Mouse (Mus musculus) liver, embryonic 11.5 days (tissue): ENCODE data around the gene Sphk1. TPM values are rescaled to one million over a fixed set of nuclear protein-coding genes. Genes with fewer than 3 reads are reported as not detected.

Experiments
- ATAC-seq: fragments of 200-750 bp; cut with Nextera tagmentation; replicated peaks from 2 replicates; pipeline ENCODE4 v1.8.0; 2017; ENCODE audit warnings: moderate number of reproducible peaks, mild to moderate bottlenecking, moderate TSS enrichment, moderate library complexity; ENCODE audit not compliant: low FRiP score
- DNase-seq: peaks from one replicate; pipeline ENCODE4 v3.0.0-alpha.2; 2017; ENCODE audit warnings: low spot score
- H3K27ac ChIP-seq: fragments of 300-500 bp; sonication (generic); 2 replicates; pipeline ENCODE4 v1.5.1; 2014; ENCODE audit warnings: mild to moderate bottlenecking, low read depth, low read length, control low read depth
- H3K27me3 ChIP-seq: fragments of 300-500 bp; sonication (generic); replicated peaks from 2 replicates; pipeline ENCODE4 v1.6.1; 2014; ENCODE audit warnings: low read length, mixed read lengths; ENCODE audit not compliant: control insufficient read depth, insufficient read depth
- H3K36me3 ChIP-seq: fragments of 300-500 bp; sonication (generic); 2 replicates; pipeline ENCODE4 v1.6.1; 2014; ENCODE audit warnings: mild to moderate bottlenecking, low read length, moderate library complexity, mixed read lengths; ENCODE audit not compliant: control insufficient read depth, insufficient read depth
- H3K4me1 ChIP-seq: fragments of 300-500 bp; sonication (generic); replicated peaks from 2 replicates; pipeline ENCODE4 v1.6.1; 2014; ENCODE audit warnings: low read length, mixed read lengths; ENCODE audit not compliant: control insufficient read depth, insufficient read depth
- H3K4me2 ChIP-seq: fragments of 300-500 bp; sonication (generic); 2 replicates; pipeline ENCODE4 v1.6.1; 2014; ENCODE audit warnings: mild to moderate bottlenecking, control low read depth, moderate library complexity
- H3K4me3 ChIP-seq: fragments of 300-500 bp; sonication (generic); 2 replicates; pipeline ENCODE4 v1.5.1; 2014; ENCODE audit warnings: low read depth, low read length, control low read depth
- H3K9ac ChIP-seq: fragments of 300-500 bp; sonication (generic); 2 replicates; pipeline ENCODE4 v1.6.1; 2014; ENCODE audit warnings: low read depth, low read length, control low read depth
- H3K9me3 ChIP-seq: fragments of 300-500 bp; sonication (generic); 2 replicates; pipeline ENCODE4 v1.6.1; 2016; ENCODE audit warnings: low read length, inconsistent platforms, mixed read lengths; ENCODE audit not compliant: control insufficient read depth
- WGBS: fragments of 180-500 bp; shearing (Covaris S2); extraction: QIAGEN DNeasy Blood & Tissue Kit; methylation state at CpG from one replicate; pipeline ENCODE4 v1.1.7; 2014; 5-methylcytosine and 5-hydroxymethylcytosine counted together
- polyA plus RNA-seq: library from polyadenylated mRNA; unstranded; fragments of >200 nt; fragmentation: Nextera tagmentation; extraction: Ambion mirVana; gene quantifications from 2 replicates; pipeline ENCODE4 v1.2.1, GENCODE M21; 2014

Gene Sphk1
- polyA plus RNA-seq, 1 experiment from 2014 or later: 44.1 TPM

DNA sequence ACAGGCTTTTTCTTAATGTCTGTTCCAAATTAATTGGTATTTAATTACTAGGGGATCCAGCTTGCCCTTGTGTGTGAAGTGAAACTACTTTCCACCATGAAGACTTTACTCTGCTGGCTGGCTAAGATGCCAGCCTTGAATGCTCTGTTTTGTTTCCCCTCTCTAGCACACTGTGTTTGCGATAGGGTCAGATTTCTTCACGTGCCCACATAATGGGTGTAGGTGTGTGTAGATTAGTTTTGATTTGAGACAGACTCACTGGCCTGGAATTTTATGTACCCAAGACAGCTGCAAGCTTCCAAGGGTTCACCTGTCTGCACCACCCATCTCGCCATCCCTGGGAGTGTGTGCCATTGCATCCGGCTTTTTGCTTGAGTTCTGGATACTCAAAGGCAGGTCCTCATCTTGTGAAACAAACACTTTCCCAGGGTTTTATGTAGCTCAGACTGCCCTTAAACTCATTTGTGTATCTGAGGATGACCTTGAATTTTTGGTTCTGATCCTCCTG, 17.1 kb upstream of the Sphk1 start:
- ATAC-seq: no peak
- no peaks in the 10 kb centered on the region for H3K36me3 ChIP-seq
- peaks cover 8% of the 10 kb centered on the region for H3K27me3 ChIP-seq
- no peak overlapping the region for H3K9ac ChIP-seq
- no peaks in the 10 kb centered on the region for H3K9me3 ChIP-seq
- WGBS: 82% methylated on average over 4 of the region's 4 CpGs
- DNase-seq: no peak
- peaks cover 6% of the 10 kb centered on the region; the same call in 1 of the 2 replicates for H3K4me1 ChIP-seq
- no peak overlapping the region for H3K4me2 ChIP-seq
- H3K27ac ChIP-seq: no peak overlapping the region
- no peak overlapping the region for H3K4me3 ChIP-seq

DNA sequence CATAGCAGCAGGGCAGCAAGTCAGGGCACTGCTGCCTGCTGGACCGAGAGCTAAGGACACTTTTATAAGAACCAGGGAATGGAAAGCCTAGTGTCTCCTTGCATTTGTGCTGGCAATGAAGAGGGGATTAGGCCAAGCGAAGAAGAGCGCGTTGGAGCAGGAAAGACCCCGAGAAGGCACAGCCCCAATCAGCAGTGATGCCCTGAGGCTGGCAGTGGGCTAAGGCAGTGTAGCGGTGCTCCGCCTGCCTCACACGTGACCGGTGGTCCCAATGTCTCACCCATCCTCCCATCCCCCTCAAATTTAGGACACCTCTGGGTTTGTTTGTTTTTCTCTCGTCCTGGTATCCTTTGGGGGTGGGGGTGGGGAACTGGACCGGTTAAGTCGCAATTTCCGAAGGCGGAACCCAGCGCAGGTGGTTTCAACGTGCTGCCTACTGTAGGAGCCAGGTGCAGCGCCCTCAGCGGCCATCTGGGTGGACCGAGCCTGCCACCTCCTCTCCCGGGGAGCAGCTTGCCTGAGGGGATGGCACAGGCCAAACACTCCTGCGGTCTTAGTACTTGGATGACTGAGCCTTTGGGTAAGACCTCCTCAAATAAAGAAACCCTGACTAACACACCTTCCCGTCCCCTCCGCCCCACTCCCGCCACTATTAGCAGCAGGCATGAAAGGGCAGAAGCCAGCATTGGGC, 15.2 kb upstream of the Sphk1 start:
- H3K36me3 ChIP-seq: no peaks in the 10 kb centered on the region
- H3K4me1 ChIP-seq: peaks cover 6% of the 10 kb centered on the region; the same call in 1 of the 2 replicates
- H3K4me3 ChIP-seq: no peak overlapping the region
- no peak for ATAC-seq
- no peak overlapping the region for H3K27ac ChIP-seq
- peaks cover 8% of the 10 kb centered on the region for H3K27me3 ChIP-seq
- H3K9me3 ChIP-seq: no peaks in the 10 kb centered on the region
- H3K4me2 ChIP-seq: peak overlapping the region; percentile 7; the same call in 1 of the 2 replicates
- DNase-seq: no peak
- 28% methylated on average over 24 of the region's 24 CpGs for WGBS
- H3K9ac ChIP-seq: no peak overlapping the region

- H3K36me3 ChIP-seq: no peaks in the 10 kb centered on the region
- H3K4me2 ChIP-seq: no peak overlapping the region
- no peaks in the 10 kb centered on the region for H3K4me1 ChIP-seq
- 51% methylated on average over 8 of the region's 8 CpGs for WGBS
- DNase-seq (no peak), ATAC-seq (no peak)
- H3K27me3 ChIP-seq: peaks cover 8% of the 10 kb centered on the region
- no peaks in the 10 kb centered on the region for H3K9me3 ChIP-seq
- H3K9ac ChIP-seq: no peak overlapping the region
- no peak overlapping the region for H3K4me3 ChIP-seq
- no peak overlapping the region for H3K27ac ChIP-seq
Observed at GRCm38 (mm10) chr11:116518482-116518881, 12.2 kb upstream of the Sphk1 start.

GRCm38 (mm10) chr11:116521143-116521542, 9.6 kb upstream of the Sphk1 start:
- H3K27me3 ChIP-seq: no peaks in the 10 kb centered on the region; the same call in 1 of the 2 replicates
- DNase-seq: no peak
- no peaks in the 10 kb centered on the region for H3K36me3 ChIP-seq
- no peak overlapping the region for H3K9ac ChIP-seq
- H3K4me1 ChIP-seq: 0 out of 2 replicates have a peak, but pooled peaks cover 3% of the 10 kb centered on the region
- peak; percentile 68; the same call in 1 of the 2 replicates for ATAC-seq
- no peak overlapping the region for H3K4me2 ChIP-seq
- H3K9me3 ChIP-seq: no peaks in the 10 kb centered on the region
- WGBS: 40% methylated on average over 3 of the region's 3 CpGs
- H3K4me3 ChIP-seq: no peak overlapping the region
- H3K27ac ChIP-seq: no peak overlapping the region

DNA sequence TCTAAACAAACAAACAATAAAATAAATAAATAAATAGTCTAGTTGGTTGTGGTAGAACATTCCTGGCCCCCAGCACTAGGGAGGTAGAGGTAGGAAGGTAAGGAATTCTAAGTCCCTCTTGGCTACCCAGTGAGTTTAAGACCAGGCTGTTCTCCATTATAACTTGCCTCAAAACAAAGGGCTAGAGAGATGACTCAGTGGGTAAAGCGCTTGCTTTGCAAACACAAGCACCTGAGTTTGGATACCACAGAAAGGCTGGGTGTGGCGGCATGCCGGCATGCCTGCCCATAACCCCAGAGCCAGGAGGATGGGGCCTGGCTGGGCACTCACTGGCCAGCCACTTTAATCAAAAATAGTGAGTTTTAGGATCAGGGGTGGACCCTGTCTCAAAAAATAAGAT, 8.7 kb upstream of the Sphk1 start:
- no peak for ATAC-seq
- no peaks in the 10 kb centered on the region for H3K9me3 ChIP-seq
- no peak overlapping the region for H3K4me3 ChIP-seq
- H3K36me3 ChIP-seq: no peaks in the 10 kb centered on the region
- H3K27ac ChIP-seq: no peak overlapping the region
- 0 out of 2 replicates have a peak, but pooled peaks cover 3% of the 10 kb centered on the region for H3K4me1 ChIP-seq
- DNase-seq: no peak
- no peak overlapping the region for H3K4me2 ChIP-seq
- no peaks in the 10 kb centered on the region; the same call in none of the 2 replicates for H3K27me3 ChIP-seq
- WGBS: 76% methylated on average over 3 of the region's 3 CpGs
- no peak overlapping the region for H3K9ac ChIP-seq

DNA sequence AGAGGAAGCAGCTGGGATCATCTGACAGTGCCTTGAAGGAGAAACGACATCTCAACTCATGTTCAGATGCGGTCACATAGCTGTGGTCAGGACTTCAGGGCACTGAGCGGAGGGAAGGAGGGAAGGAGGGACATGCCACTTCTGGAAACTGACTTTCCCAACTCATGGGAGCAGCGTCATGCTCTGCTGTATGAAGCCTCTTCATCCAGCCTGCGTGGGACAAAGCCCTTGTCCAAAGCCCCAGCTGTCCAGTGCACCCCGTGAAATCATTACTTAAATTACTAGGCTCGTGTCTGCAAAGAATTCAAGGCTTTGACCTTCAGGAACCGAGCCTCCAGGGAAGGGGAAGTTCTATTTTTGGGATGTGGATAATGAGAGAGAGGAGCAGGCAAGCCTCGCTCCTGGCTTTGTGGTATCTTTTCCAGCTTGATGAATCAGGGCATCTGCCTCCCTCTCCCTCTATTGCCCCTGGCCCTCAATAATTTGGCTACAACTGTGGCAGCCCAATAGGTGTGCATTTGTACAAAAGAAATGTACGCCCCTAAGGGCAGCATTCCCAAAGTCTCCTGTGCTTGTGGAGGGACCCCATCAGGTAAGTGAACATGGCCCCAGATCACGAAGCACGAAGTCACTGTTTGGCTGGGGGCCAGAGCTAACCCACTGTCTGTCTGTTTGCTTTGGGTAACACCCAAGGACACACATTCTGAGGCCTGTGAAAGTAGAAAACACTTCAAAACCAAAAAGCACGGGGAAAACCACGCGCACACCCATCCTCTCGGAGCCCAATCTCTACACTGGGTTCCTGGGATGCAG, 7.6 kb upstream of the Sphk1 start:
- ATAC-seq (no peak), DNase-seq (no peak)
- Histone ChIP-seq H3K4me2 (no peak overlapping the region), H3K27ac (no peak overlapping the region), H3K36me3 (no peaks in the 10 kb centered on the region), H3K27me3 (no peaks in the 10 kb centered on the region; the same call in none of the 2 replicates), H3K4me1 (0 out of 2 replicates have a peak, but pooled peaks cover 3% of the 10 kb centered on the region), H3K4me3 (no peak overlapping the region), H3K9me3 (no peaks in the 10 kb centered on the region), H3K9ac (no peak overlapping the region)
- 54% methylated on average over 16 of the region's 16 CpGs for WGBS

- H3K9ac ChIP-seq: no peak overlapping the region
- no peak for ATAC-seq
Observed at GRCm38 (mm10) chr11:116523699-116524189, 7.0 kb upstream of the Sphk1 start.

GRCm38 (mm10) chr11:116528636-116529320, 1.9 kb upstream of the Sphk1 start:
- H3K4me1 ChIP-seq: peaks cover 24% of the 10 kb centered on the region
- H3K36me3 ChIP-seq: no peaks in the 10 kb centered on the region
- DNase-seq: no peak
- H3K27ac ChIP-seq: no peak overlapping the region
- H3K9me3 ChIP-seq: no peaks in the 10 kb centered on the region
- H3K27me3 ChIP-seq: peaks cover 38% of the 10 kb centered on the region
- H3K4me3 ChIP-seq: no peak overlapping the region
- WGBS: 86% methylated on average over 8 of the region's 8 CpGs
- no peak overlapping the region for H3K9ac ChIP-seq
- H3K4me2 ChIP-seq: no peak overlapping the region
- no peak for ATAC-seq

More at GRCm38 (mm10) chr11:116523699-116524189, 7.0 kb upstream of the Sphk1 start:
- H3K27me3 ChIP-seq: no peaks in the 10 kb centered on the region; the same call in none of the 2 replicates
- H3K9me3 ChIP-seq: no peaks in the 10 kb centered on the region
- H3K36me3 ChIP-seq: no peaks in the 10 kb centered on the region
- H3K4me3 ChIP-seq: no peak overlapping the region
- 48% methylated on average over 5 of the region's 5 CpGs for WGBS
- no peak overlapping the region for H3K27ac ChIP-seq
- DNase-seq: no peak
- H3K4me2 ChIP-seq: no peak overlapping the region
- H3K4me1 ChIP-seq: 0 out of 2 replicates have a peak, but pooled peaks cover 3% of the 10 kb centered on the region
